Mouse (Mus musculus) gastrocnemius, postnatal 4 days (tissue): ENCODE results near the gene Strap. TPM values are rescaled to one million over a fixed set of nuclear protein-coding genes. Genes with fewer than 3 reads are reported as not detected.
A peak's percentile ranks its signal among the peaks of the same experiment; 100 is the strongest.
"Not testable (repeated sequence)": the region's sequence is repeated elsewhere in the genome, so short reads cannot be mapped to it uniquely, and the experiment has no call there.

Experiments used
- DNase-seq, 2 experiments: peaks; one replicate each; pipeline ENCODE4 v3.0.0; 2021 to 2022; ENCODE audit warnings: low spot score in 2 of 2, mixed read lengths in 2 of 2
- long read RNA-seq, 2 experiments: library from polyadenylated mRNA; stranded (forward); transcript quantifications; one replicate each; pipeline ENCODE4 v2.0.0; 2021
- total RNA-seq, 2 experiments: library from RNA; stranded (reverse); gene quantifications; 2 replicates each; pipeline ENCODE4 v1.2.3; 2021

Strap gene
- 10 to 100 TPM; 95.1 to 95.8 TPM for total RNA-seq
- long read RNA-seq, experiment 1, transcript Strap-201 (10 exons, 2,650 nt), result major isoform, 197 of 203 reads
- long read RNA-seq, experiment 1, partial matches to known transcripts, result 2 of 203 reads
- long read RNA-seq, experiment 1, other reads (novel, unspliced or antisense), result 4 of 203 reads
- long read RNA-seq, experiment 2, transcript Strap-201 (10 exons, 2,650 nt), result major isoform, 195 of 205 reads
- long read RNA-seq, experiment 2, partial matches to known transcripts, result 1 of 205 reads
- long read RNA-seq, experiment 2, other reads (novel, unspliced or antisense), result 9 of 205 reads

DNA sequence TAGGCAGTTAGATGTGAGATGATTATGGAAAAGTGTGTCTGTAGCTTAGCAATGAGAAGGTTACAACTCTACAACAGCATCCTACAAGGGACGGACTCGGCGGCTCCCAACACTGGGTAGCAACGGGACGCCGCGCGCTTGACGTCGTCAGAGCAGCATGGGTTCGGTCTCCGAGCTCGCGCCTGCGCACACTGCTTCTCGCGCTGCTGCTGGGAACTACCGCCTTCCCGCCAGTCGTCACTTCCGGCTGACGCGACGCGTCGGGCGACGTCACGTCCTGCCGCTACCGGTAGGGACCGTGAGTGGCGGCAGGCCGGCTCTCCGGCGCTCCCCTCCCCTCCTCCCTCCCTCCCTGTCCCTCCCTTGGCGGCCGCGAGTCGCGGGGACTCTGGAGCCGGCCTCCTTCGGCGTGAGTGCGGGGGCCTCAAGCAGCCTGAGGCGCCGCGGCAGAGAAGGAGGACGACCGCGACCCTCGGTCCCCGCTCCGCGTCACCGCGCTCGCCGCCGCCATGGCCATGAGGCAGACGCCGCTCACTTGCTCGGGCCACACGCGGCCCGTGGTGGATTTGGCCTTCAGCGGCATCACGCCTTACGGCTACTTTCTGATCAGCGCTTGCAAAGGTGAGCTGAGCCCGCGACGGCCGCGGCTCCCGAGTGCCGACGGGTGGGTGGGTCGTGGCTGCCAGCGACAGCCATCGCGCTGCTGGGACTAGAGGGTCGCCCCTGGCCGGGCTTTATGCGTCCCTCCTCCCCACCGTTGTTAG is at the start of gene Strap:
Strap (plus strand) TSS at position 233 of the 764 bp plus-strand sequence.
- DNase-seq, result peak; percentile 86 to 94

DNA sequence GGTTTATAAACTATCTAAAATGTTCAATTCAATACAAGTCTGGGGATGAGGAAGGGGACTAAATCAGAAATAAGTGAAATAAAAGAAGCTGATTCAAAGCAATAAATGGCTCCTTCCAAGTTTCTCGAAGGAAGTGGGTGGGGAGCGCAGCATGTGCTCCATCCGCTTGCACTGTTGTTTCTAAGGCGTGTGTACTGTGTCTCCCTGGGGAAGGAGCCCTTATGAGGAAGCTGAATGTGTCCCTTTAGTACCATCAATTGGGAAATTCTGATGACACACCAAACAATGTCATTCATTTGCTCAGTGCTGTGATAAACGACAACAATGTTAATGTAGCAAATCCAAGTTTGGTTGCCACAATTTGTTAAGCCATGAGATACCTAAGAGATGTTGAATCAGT is 47.2 kb upstream of the Strap start:
- DNase-seq, result no peak

DNA sequence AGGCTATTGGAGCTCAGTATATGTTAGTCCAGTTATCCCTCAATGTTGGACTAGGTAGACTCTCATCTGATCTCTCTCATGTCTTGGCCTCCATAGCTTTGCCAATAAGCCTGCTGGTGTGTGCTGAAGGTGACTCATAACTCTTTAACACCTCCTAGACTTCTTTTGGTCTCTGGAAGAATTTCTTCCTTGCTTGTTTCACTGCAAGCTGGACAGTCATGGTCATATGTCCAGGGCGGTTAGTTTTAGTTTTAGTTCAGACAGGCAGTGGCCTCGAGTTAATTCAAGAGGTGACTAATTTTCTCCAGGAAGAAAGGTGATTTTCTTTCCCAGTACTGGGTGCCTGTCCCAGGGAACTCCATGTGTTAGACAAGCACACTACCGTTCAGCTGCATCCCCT is 46.8 kb upstream of the Strap start:
- no peak for DNase-seq

DNA sequence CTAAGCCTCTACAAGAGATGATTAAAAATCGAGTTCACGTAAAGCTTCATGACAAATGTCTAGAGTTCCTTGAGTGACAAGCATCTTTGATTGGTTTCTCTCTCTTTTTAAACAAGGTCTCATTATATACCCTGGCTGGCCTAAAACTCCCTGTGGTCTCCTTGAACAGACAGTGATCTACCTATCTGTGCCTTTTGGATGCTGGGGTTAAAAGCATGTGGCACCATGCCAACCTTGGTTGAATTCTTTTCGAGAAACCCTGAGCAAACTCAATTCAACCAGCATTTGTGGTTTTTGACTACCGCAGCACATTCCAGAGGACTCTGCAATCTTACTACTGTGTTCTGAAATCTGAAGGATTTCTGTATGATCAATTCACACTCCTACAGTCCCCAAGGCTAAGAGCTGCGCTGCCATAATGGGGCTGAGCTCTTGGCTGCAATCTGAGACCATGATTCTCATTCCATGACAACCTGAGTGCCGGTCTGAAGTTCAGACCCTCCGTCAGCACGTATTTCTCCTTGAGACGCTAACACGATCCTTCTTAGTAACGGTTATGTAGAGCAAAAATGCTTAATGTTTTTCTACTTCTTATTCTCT is 46.3 kb upstream of the Strap start:
- no peak for DNase-seq

DNA sequence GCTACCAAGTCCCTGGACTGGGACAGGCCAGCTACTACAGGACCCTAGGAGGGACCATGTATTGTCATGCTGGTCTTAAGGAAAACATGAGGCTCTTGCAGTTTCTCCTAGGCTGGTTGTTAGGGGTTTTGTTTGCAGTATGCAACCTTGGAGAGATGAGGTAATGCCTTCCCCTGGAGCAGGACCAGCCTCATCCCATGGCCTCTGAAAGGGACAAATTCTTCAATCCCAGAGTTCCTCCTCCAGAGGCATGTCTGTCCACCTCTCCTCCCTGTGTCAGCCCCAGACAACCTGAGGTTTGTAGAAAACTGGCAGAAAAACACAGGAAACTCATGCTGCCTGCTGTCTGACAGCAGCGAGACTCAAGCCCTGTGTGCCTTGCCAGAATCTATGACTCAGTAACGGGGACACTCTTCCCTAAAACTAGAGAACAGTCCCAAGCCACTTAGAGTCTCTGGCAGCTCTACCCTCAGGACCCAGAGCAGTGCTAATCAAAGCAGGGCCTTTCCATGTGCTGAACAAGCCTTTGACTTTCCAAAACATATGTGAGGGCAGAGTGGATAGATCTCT is 44.2 kb upstream of the Strap start:
- DNase-seq, result no peak

GRCm38 (mm10) chr6:137694310-137694709 is 40.6 kb upstream of the Strap start:
- DNase-seq, result no peak

DNA sequence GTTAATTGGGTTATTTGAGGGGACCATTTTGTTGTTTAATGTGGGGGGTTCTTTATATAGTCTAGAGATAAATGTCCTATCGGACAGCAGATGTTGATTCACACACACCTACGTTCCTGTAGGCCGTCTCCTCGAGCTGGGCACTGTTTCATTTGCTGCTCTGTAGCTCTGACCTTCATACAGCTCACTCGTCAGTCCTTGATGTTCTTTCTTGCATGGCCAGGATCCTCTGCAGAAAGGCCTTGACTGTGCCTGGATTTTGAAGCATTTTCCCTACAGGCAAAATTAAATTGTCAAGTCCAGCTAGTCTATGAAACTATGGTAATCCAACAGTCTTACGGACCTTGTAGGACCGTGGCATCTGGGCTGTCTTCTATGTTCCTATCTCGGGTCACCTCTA is 39.8 kb upstream of the Strap start:
- no peak for DNase-seq

GRCm38 (mm10) chr6:137696445-137697204 is 38.3 kb upstream of the Strap start:
- DNase-seq, result no peak

DNA sequence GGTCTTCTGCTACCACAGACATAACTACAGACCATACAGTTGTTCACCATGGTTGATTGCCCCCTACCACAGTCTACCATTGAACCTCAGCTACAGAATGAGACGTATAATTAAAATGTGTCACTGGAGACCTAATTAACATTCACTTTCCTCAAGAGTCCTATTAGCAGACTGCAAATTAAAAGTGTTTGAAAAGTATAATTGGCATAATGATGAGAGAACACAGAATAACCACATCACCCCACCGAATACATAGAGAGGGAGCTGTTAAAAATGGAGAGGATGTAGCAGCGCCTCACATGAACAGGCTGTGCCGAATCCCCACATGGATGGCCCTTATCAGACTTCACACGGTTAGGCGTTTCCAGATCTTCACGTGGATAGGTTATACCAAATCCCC is 35.4 kb upstream of the Strap start:
- no peak for DNase-seq

DNA sequence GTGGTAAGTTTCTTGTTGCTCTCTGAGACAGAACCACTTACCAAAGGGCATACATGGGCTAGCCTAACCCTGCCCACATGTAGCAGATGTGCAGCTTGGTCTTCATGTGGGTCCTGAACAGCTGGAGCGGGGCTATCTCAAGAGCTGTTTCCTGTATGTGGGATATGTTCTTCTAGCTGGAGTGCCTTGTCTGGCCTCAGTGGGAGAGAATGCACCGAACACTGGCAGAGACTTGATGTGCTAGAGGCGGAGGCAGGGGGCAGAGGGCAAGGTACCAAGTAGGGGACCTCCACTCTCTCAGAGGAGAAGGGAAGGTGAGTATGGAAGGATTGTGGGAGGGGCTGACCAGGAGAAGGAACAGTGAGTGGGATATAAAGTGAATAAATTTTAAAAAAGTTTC is 32.7 kb upstream of the Strap start:
- DNase-seq, result no peak

- DNase-seq, result no peak
Observed at GRCm38 (mm10) chr6:137702918-137703317, 32.0 kb upstream of the Strap start.

DNA sequence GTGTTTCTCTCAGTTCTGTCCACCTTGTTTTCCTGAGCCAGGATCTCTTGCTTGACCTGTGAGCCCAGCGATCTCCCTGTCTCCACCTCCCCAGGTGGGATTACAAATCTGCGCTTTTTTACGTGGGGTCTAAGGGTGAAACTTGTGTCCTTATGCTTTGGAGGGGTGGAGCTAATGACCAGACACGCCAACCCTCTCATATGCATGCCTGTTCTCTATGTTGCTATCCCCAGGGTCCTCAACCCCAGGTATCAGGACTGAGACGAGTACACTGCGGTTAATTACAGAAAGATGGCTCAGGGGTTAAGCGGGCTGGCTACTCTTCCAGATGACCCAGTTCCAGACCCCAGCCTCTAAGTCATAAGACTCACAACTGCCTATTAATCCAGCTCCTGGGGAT is 31.4 kb upstream of the Strap start:
- DNase-seq, result no peak

GRCm38 (mm10) chr6:137704300-137704939 is 30.5 kb upstream of the Strap start:
- DNase-seq, result peak in 1 of 2 experiments; percentile 35

GRCm38 (mm10) chr6:137706209-137706608 is 28.7 kb upstream of the Strap start:
- DNase-seq, result no peak

- DNase-seq, result not testable (repeated sequence)
Observed at GRCm38 (mm10) chr6:137708726-137709405, 26.0 kb upstream of the Strap start.

- DNase-seq, result peak in 1 of 2 experiments; percentile 43
Observed at GRCm38 (mm10) chr6:137710179-137711037, 24.5 kb upstream of the Strap start.

DNA sequence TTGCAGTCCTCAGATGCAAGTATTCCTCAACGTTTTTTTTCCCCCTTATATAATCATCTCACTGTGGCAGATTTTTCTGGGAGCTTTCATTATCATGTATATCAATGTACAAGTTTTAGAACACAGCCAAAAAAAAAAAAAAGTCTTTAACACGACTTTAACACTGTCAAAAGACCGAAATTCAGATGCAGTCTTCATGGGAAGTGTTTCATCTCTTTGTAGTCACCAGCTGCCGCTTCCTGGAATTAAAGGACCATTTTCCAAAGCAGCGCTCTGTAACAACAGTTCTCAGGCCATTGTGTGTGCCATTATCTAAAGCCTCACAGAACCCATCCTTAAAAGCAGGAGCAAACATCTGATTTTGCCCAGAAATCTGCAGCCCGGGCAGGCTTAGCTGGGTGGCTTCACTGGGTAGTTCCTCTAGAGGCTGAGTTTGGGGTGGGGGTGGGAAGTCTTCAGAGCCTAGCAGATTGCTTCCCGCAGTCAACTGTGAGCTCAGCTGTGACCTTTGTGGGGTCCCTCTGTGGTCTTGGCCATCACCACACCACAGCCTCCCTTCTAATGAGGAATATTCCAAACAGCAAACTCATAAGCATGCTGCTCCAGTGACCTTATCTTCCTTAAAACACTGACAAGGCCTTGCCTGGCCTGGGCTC is 22.1 kb upstream of the Strap start:
- DNase-seq, result no peak

DNA sequence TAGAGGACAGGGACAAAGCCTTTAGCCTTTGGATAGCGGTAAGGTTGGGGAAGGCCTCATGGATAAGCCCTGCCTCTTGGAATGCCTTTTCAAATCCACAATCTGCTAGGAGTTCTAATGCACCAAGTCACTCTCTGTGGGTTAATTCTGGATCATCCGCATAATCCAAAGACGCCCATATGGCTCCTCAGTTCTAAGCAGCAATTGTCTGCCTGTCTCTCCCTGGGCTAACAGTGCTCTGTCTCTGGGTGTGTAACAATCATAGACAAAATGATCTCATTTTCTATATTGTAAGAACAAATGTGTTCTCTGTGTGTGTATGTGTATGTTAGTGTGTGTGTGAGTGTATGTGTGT is 21.6 kb upstream of the Strap start:
- DNase-seq, result no peak

GRCm38 (mm10) chr6:137716802-137717201 is 18.1 kb upstream of the Strap start:
- DNase-seq, result no peak
